Mouse (Mus musculus) heart, adult 8-10 months (tissue): ENCODE results near the gene Adrb1. TPM values are rescaled to one million over a fixed set of nuclear protein-coding genes. Genes with fewer than 3 reads are reported as not detected.

Experiments used
- total RNA-seq, 4 experiments: library from RNA; stranded (reverse); gene quantifications; 2 replicates each; pipeline ENCODE4 v1.2.4; 2022

The Adrb1 gene
- total RNA-seq, 4 experiments from 2014 or later: 19.4 to 26.8 (median 22.2) TPM

Other genes with a start within 250 kb of the Adrb1 start
- gene Dclre1a, start 174.0 kb upstream of the Adrb1 start, total RNA-seq: 10 to 100 TPM in 2 of 4 experiments, 1 to 10 TPM in 2; 7.4 to 12.5 (median 10.6) TPM
- 10 to 100 TPM; 25.7 to 28.2 (median 27.7) TPM for gene Nhlrc2, start 173.9 kb upstream of the Adrb1 start, total RNA-seq
- gene Ccdc186, start 100.0 kb downstream of the Adrb1 start, total RNA-seq: 10 to 100 TPM; 24.7 to 29.3 (median 27.4) TPM
- not detected for gene Tdrd1, start 104.0 kb downstream of the Adrb1 start, total RNA-seq
- not detected for gene Vwa2, start 152.1 kb downstream of the Adrb1 start, total RNA-seq